Mouse (Mus musculus): ENCODE data around the gene Idh2.
"Not testable (repeated sequence)": the region's sequence is repeated elsewhere in the genome, so short reads cannot be mapped to it uniquely, and the experiment has no call there.

Gene Idh2

GRCm38 (mm10) chr7:80115224-80115590 lies at the start of gene Idh2:
Gene Idh2 (minus strand): TSS chr7:80115392.
- DNase-seq (ENCODE audit: low spot score in 2 of 2), result peak; percentile 82 to 86

DNA sequence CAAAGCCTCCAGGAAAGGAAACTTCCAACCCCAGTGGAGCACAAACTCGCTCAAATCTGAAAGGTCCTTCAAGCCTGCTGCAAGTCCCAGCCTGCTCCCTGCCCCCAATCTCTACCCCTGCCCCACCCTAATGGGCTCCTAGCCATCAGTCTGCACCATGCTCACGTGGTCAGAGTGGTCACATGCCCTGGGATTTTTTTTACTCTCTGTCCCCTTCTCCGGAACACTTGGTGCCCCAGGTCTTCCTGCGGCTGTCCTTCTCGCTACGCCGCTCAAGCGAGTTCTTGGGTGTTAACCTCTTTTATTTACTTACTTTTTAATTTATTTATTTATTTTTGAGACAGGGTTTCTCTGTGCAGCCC lies 45.7 kb upstream of the Idh2 start:
- DNase-seq (ENCODE audit: low spot score in 2 of 2), result no peak

DNA sequence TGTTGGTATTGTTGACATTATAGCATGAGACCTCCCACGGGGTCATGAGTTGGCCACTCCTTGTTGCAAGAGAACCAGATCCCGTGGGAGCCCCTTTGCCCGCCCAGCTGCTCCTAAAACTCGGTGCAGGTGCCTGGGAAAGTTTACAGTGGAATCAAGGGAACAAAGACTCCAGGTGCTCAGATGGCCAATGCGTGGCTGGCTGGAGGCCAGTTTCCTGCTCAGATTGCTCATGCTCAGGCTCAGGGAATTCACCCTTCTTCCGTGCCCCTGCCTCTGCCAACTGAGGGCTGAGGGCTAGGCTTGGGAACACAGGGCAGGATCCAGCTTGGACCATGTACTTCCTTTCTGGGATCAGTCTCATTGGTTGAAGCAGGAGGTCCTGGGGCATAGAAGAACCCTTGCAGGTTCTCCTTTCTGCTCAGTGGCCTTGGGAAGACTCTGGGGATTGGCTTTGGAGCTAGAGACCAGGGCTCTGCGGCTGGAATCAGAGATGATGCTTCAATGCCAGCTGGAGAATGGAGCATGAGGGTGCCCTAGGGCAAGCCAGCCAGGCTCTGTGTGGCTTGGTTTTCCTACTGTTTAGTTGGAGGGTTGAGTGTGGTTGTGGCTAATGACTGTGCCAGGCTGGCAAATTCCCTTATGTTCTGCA lies 45.2 kb upstream of the Idh2 start:
- DNase-seq (ENCODE audit: low spot score in 2 of 2), result no peak

- no peak for DNase-seq (ENCODE audit: low spot score in 2 of 2)
Observed at GRCm38 (mm10) chr7:80158496-80159268, 43.5 kb upstream of the Idh2 start.

- DNase-seq (ENCODE audit: low spot score in 2 of 2), result no peak
Observed at GRCm38 (mm10) chr7:80156711-80157227, 41.6 kb upstream of the Idh2 start.

- DNase-seq (ENCODE audit: low spot score in 2 of 2), result no peak
Observed at GRCm38 (mm10) chr7:80154689-80155088, 39.5 kb upstream of the Idh2 start.

- DNase-seq (ENCODE audit: low spot score in 2 of 2), result no peak
Observed at GRCm38 (mm10) chr7:80152756-80153155, 37.6 kb upstream of the Idh2 start.

- no peak for DNase-seq (ENCODE audit: low spot score in 2 of 2)
Observed at GRCm38 (mm10) chr7:80152152-80152551, 37.0 kb upstream of the Idh2 start.

GRCm38 (mm10) chr7:80149356-80149755 lies 34.2 kb upstream of the Idh2 start:
- DNase-seq (ENCODE audit: low spot score in 2 of 2), result peak; percentile 25 to 46

DNA sequence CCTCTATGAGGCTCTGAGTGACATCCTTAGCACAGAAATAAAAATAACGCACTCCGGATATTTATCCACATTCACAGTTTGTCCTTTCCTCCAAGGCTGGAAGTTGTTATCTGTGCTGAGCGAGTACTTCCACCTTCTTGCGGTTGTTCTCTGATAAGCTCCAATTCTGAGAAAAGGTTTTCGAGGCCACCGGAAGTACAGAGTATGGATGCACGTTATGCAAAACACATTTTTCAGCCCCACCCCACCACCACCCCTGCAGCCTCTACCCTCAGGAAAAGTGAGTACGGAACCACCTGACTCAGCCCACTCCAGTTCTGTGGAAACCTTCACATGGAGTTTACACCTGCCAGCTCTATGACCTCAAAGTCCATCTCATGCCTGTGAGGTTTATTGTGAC lies 30.9 kb upstream of the Idh2 start:
- no peak for DNase-seq (ENCODE audit: low spot score in 2 of 2)

DNA sequence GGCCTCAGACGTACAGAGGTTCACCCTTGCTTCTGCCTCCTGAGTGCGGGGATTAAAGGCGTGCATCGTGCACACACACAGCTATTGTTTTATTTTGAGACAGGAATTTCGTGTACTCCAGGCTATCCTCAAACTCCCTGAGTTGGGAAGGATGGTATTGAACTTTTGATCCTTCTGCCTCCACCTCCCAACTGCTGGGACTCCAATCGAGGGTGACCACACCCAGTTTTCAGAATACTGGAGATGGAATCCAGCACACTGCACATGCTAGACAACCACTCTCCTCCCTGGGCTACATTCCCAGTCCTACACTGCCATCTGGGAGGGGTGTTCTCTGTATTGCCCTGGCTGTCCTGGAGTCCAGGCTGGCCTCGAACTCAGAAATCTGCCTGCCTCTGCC lies 29.5 kb upstream of the Idh2 start:
- no peak for DNase-seq (ENCODE audit: low spot score in 2 of 2)

DNA sequence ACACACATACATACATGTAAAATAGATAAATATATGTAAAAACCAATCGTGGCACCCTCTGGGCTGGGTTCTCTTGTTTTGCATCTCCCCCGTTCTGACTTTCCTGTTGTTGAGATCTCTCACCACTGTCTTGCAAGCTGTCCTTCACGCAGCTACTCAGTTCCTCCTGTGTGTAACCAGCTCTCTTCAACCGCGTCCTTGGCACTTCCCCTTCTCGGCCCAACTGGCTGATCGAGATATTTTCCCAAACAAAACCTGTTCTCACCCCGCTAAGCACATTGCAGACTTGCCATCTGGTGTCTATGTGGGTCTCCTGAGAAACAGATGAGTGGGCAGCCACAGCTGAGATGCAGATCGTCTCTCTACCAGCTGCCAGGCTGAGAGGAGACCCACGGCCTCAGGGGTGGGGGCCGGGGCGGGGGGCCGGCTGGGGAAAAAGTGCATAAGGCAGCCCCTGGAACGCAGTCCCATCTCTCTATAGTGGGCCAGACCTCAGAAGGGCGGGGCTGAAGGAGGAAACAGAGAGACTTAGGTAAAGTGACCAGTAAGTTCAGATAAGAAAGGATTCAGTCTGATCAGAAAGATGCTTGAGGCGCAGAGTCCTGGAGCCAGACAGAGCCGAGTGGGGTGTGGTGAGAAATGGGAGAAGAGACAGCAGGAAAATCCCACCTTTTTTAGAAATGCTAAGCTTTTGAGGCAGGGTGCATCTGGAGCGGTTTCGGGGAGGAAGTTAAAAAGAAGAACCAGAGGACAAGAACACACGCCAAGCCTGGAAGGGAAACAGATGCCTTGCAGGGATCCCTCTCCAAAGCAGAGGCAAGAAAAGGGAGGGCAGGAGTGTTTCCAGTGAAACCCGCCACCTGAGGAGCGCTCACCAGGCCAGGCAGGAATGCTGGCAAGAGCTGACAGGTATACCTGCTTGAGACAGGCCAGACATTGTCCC lies 28.4 kb upstream of the Idh2 start:
- peak; percentile 68 to 77 for DNase-seq (ENCODE audit: low spot score in 2 of 2)

DNA sequence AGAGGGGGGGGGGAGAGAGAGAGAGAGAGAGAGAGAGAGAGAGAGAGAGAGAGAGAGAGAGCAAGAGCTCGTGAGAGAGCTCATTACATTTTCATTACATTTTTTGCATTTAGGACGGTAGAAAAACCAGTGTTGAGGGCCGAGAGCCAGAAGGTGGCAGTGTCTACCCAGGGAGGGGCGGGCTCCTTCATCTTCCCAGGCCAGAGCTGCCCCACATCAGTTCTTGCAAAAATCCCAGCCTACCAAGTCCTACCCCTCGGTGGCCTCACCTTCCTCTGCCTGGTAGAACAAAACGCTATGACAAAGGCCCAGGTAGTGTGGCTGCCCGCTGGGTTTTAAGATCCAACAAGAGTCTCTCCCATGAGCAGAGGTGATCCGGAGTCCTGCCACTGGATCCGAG lies 25.6 kb upstream of the Idh2 start:
- peak; percentile 28 to 48 for DNase-seq (ENCODE audit: low spot score in 2 of 2)

- no peak for DNase-seq (ENCODE audit: low spot score in 2 of 2)
Observed at GRCm38 (mm10) chr7:80138375-80138774, 23.2 kb upstream of the Idh2 start.

- DNase-seq (ENCODE audit: low spot score in 2 of 2), result no peak
Observed at GRCm38 (mm10) chr7:80135173-80135532, 20.0 kb upstream of the Idh2 start.

- DNase-seq (ENCODE audit: low spot score in 2 of 2), result peak; percentile 59 to 69
Observed at GRCm38 (mm10) chr7:80134454-80135172, 19.4 kb upstream of the Idh2 start.

- DNase-seq (ENCODE audit: low spot score in 2 of 2), result no peak
Observed at GRCm38 (mm10) chr7:80132541-80132940, 17.3 kb upstream of the Idh2 start.

- not testable (repeated sequence) for DNase-seq (ENCODE audit: low spot score in 2 of 2)
Observed at GRCm38 (mm10) chr7:80131315-80131714, 16.1 kb upstream of the Idh2 start.

GRCm38 (mm10) chr7:80130344-80131055 lies 15.3 kb upstream of the Idh2 start:
- DNase-seq (ENCODE audit: low spot score in 2 of 2), result no peak

- no peak for DNase-seq (ENCODE audit: low spot score in 2 of 2)
Observed at GRCm38 (mm10) chr7:80129278-80129677, 14.1 kb upstream of the Idh2 start.

GRCm38 (mm10) chr7:80123672-80124071 lies 8.5 kb upstream of the Idh2 start:
- DNase-seq (ENCODE audit: low spot score in 2 of 2), result no peak

All from right cerebral cortex, postnatal 36 days (tissue).